Mouse (Mus musculus) liver, embryonic 14.5 days (tissue): ENCODE measurements around the gene 4931406C07Rik.

Source experiments
- CTCF ChIP-seq: IDR thresholded peaks from 2 replicates; pipeline ENCODE4 v1.5.1; 2016; ENCODE audit warnings: antibody characterized with exemption, low read depth, control low read depth
- EP300 ChIP-seq: IDR thresholded peaks from 2 replicates; pipeline ENCODE4 v1.6.1; 2016; ENCODE audit warnings: antibody characterized with exemption, low read depth

GRCm38 (mm10) chr9:15278343-15278742 is 27.9 kb downstream of the 4931406C07Rik start:
- TF ChIP-seq CTCF (no peak), EP300 (no peak)
